Mouse (Mus musculus): ENCODE measurements around the gene Smarca4. TPM values are rescaled to one million over a fixed set of nuclear protein-coding genes. Genes with fewer than 3 reads are reported as not detected.

The Smarca4 gene
- total and polyA plus RNA-seq, 2 experiments, result 13.1 to 15.2 TPM

- H3K79me2 ChIP-seq (ENCODE audit: control insufficient read depth, insufficient read depth, low read length), result no peaks in the 10 kb centered on the region
- DNase-seq (ENCODE audit: extremely low read depth, low read depth, low spot score), result no peak
- TF ChIP-seq CTCF (IDR thresholded peaks at IDR 0.05; ENCODE audit: low read depth, low read length), result no peak
- H3K4me3 ChIP-seq (ENCODE audit: insufficient read depth, low read depth, low read length), result no peak overlapping the region
- H3K36me3 ChIP-seq (ENCODE audit: control insufficient read depth, insufficient read depth, low read length), result no peaks in the 10 kb centered on the region
- no peak overlapping the region for H3K27ac ChIP-seq (replicated peaks; ENCODE audit: insufficient read depth, low read depth, low read length)
- H3K9ac ChIP-seq (ENCODE audit: low read depth, low read length), result no peak overlapping the region
- H3K4me1 ChIP-seq (ENCODE audit: control insufficient read depth, insufficient read depth, low read length), result peaks cover 8% of the 10 kb centered on the region
- no peaks in the 10 kb centered on the region for H3K27me3 ChIP-seq (ENCODE audit: control insufficient read depth, insufficient read depth, low read length)
- 96% methylated on average over 2 of the region's 2 CpGs for WGBS
These were observed 101.0 kb downstream of the Smarca4 start for GRCm38 (mm10) chr9:21717015-21717414.

GRCm38 (mm10) chr9:21721036-21721435 lies 105.1 kb downstream of the Smarca4 start:
- H3K4me1 ChIP-seq (ENCODE audit: control insufficient read depth, insufficient read depth, low read length), result peaks cover 10% of the 10 kb centered on the region
- WGBS, result 24% methylated on average over 2 of the region's 2 CpGs
- TF ChIP-seq POLR2A (IDR thresholded peaks at IDR 0.05; ENCODE audit: extremely low read depth, insufficient read depth, low read length), result peak; percentile 66
- 0 out of 2 replicates have a peak, but pooled peaks have one; percentile 3 for TF ChIP-seq CTCF (IDR thresholded peaks at IDR 0.05; ENCODE audit: low read depth, low read length)
- H3K9ac ChIP-seq (ENCODE audit: low read depth, low read length), result peak overlapping the region; percentile 64
- H3K36me3 ChIP-seq (ENCODE audit: control insufficient read depth, insufficient read depth, low read length), result no peaks in the 10 kb centered on the region
- peak overlapping the region; percentile 83 for H3K27ac ChIP-seq (replicated peaks; ENCODE audit: insufficient read depth, low read depth, low read length)
- DNase-seq (ENCODE audit: extremely low read depth, low read depth, low spot score), result peak; percentile 95
- H3K27me3 ChIP-seq (ENCODE audit: control insufficient read depth, insufficient read depth, low read length), result no peaks in the 10 kb centered on the region
- H3K4me3 ChIP-seq (ENCODE audit: insufficient read depth, low read depth, low read length), result no peak overlapping the region
- H3K79me2 ChIP-seq (ENCODE audit: control insufficient read depth, insufficient read depth, low read length), result peaks cover 15% of the 10 kb centered on the region

DNA sequence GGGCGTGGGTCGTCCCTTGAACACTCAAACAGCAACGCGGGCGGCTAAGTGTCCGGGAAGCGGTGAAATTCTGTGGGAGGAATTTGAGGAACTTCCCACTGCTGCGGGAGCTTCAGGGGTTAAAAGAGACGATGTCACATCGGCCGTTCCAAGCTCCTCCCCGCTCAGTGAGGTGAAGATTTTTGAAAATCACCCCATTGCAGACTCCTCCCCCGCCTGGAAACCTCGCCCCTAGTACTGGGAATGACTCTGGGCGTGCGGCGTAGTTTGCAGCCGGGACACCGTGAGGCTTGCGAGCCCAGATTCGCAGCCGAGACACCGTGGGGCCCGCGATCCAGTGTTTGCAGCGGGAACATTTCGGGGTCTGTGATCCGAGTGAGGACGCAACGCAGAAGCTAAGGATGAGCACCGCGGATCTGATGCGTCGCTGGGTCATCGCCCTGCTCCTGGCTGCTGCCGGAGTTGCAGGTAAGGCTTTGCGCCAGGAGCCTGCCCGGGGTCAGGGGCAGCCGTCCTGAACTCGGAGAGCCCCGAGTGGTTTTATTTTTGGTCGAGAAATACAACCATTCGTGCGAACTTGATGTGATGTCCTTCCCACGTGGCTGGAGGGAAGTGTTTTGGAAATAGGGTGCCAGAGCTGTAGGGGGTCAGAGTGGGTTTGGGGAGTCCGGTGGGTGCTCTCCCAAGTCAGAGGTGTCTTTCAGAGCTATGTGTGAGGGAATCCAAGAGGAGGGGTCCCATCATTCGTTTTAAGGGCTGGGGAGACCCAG lies 107.6 kb downstream of the Smarca4 start, which contains the start of gene Ldlr:
Ldlr (plus strand) TSS at position 107 of the 770 bp plus-strand sequence.
- Histone ChIP-seq H3K36me3 (ENCODE audit: control insufficient read depth, insufficient read depth, low read length) (no peaks in the 10 kb centered on the region), H3K27me3 (ENCODE audit: control insufficient read depth, insufficient read depth, low read length) (no peaks in the 10 kb centered on the region), H3K79me2 (ENCODE audit: control insufficient read depth, insufficient read depth, low read length) (peaks cover 24% of the 10 kb centered on the region), H3K4me3 (ENCODE audit: insufficient read depth, low read depth, low read length) (peak within 1 kb of the TSS; percentile 82), H3K9ac (ENCODE audit: low read depth, low read length) (peak within 1 kb of the TSS; percentile 93), H3K4me1 (ENCODE audit: control insufficient read depth, insufficient read depth, low read length) (peaks cover 22% of the 10 kb centered on the region), H3K27ac (replicated peaks; ENCODE audit: insufficient read depth, low read depth, low read length) (peak within 1 kb of the TSS; percentile 96)
- peak; percentile 98 for TF ChIP-seq POLR2A (IDR thresholded peaks at IDR 0.05; ENCODE audit: extremely low read depth, insufficient read depth, low read length)
- TF ChIP-seq CTCF (IDR thresholded peaks at IDR 0.05; ENCODE audit: low read depth, low read length), result no peak
- DNase-seq (ENCODE audit: extremely low read depth, low read depth, low spot score), result peak; percentile 90
- under 1% methylated on average over 47 of the region's 47 CpGs for WGBS

GRCm38 (mm10) chr9:21724147-21724536 lies 108.2 kb downstream of the Smarca4 start:
- H3K27ac ChIP-seq (replicated peaks; ENCODE audit: insufficient read depth, low read depth, low read length), result peak overlapping the region; percentile 96
- H3K4me3 ChIP-seq (ENCODE audit: insufficient read depth, low read depth, low read length), result peak overlapping the region; percentile 82
- 2% methylated on average over 18 of the region's 18 CpGs for WGBS
- no peak for TF ChIP-seq CTCF (IDR thresholded peaks at IDR 0.05; ENCODE audit: low read depth, low read length)
- TF ChIP-seq POLR2A (IDR thresholded peaks at IDR 0.05; ENCODE audit: extremely low read depth, insufficient read depth, low read length), result peak; percentile 89
- peak overlapping the region; percentile 93 for H3K9ac ChIP-seq (ENCODE audit: low read depth, low read length)
- no peaks in the 10 kb centered on the region for H3K36me3 ChIP-seq (ENCODE audit: control insufficient read depth, insufficient read depth, low read length)
- H3K79me2 ChIP-seq (ENCODE audit: control insufficient read depth, insufficient read depth, low read length), result peaks cover 30% of the 10 kb centered on the region
- peaks cover 27% of the 10 kb centered on the region for H3K4me1 ChIP-seq (ENCODE audit: control insufficient read depth, insufficient read depth, low read length)
- no peaks in the 10 kb centered on the region for H3K27me3 ChIP-seq (ENCODE audit: control insufficient read depth, insufficient read depth, low read length)
- DNase-seq (ENCODE audit: extremely low read depth, low read depth, low spot score), result peak; percentile 85

DNA sequence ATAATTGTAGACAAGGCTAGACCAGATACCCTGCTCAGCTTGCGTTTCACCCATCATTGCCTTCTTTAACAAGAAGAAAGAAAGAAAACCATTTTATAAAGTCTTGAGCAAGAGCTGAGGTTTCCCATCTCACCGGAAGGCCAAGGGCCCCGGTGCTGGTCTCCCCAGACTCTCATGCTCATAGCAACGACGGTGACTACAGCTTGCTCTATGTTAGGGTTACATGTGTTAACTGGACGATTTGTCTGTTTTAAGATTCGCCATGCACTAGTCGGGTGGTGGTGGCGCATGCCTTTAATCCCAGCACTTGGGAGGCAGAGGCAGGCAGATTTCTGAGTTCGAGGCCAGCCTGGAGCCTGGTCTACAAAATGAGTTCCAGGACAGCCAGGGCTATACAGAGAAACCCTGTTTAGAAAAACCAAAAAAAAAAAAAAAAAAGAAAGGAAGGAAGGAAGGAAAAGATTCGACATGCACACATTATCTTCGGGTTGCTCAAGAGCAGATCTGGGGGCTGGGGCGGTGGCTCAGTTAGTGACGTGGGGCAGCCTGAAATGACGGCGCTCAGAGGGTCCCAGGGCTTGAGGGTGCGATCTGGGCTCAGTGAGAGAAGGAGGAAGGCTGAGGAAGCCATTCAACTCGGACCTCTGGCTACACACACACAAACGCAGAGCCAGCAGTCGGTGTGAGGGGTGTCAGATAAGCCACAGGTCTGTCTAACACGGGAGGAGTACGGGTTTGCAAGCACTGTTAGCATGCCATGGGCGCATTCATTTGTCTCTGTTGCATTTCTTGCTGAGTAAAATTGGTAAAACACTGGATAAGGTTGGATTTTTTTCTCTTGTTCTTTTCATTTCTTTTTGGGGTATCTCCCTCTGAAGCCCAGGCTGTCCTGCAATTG lies 109.5 kb downstream of the Smarca4 start:
- 19% methylated on average over 23 of the region's 23 CpGs for WGBS
- Histone ChIP-seq H3K36me3 (ENCODE audit: control insufficient read depth, insufficient read depth, low read length) (peaks cover 3% of the 10 kb centered on the region; the same call in 1 of the 2 replicates), H3K9ac (ENCODE audit: low read depth, low read length) (peak overlapping the region; percentile 93), H3K27ac (replicated peaks; ENCODE audit: insufficient read depth, low read depth, low read length) (peak overlapping the region; percentile 87), H3K27me3 (ENCODE audit: control insufficient read depth, insufficient read depth, low read length) (no peaks in the 10 kb centered on the region), H3K4me3 (ENCODE audit: insufficient read depth, low read depth, low read length) (peak overlapping the region; percentile 82), H3K4me1 (ENCODE audit: control insufficient read depth, insufficient read depth, low read length) (peaks cover 34% of the 10 kb centered on the region), H3K79me2 (ENCODE audit: control insufficient read depth, insufficient read depth, low read length) (peaks cover 37% of the 10 kb centered on the region)
- TF ChIP-seq POLR2A (IDR thresholded peaks at IDR 0.05; ENCODE audit: extremely low read depth, insufficient read depth, low read length) (no peak), CTCF (IDR thresholded peaks at IDR 0.05; ENCODE audit: low read depth, low read length) (no peak)
- no peak for DNase-seq (ENCODE audit: extremely low read depth, low read depth, low spot score)

Data from liver, adult 2 months (tissue).